Mouse (Mus musculus): ENCODE results near the gene Gm20388.

Gm20388 gene

GRCm38 (mm10) chr8:122745022-122745749 is 2834.5 kb downstream of the Gm20388 start:
- intact Hi-C loops (cut with DNase I), result no loop called here

GRCm38 (mm10) chr8:122745750-122746275 is 2835.2 kb downstream of the Gm20388 start:
- intact Hi-C loops (cut with DNase I), result no loop called here

GRCm38 (mm10) chr8:122746439-122746838 is 2835.8 kb downstream of the Gm20388 start:
- intact Hi-C loops (cut with DNase I), result no loop called here

GRCm38 (mm10) chr8:122747825-122748224 is 2837.2 kb downstream of the Gm20388 start:
- intact Hi-C loops (cut with DNase I), result no loop called here

- intact Hi-C loops (cut with DNase I), result no loop called here
These were observed 2838.8 kb downstream of the Gm20388 start for GRCm38 (mm10) chr8:122749333-122749958.

GRCm38 (mm10) chr8:122751342-122751741 is 2840.7 kb downstream of the Gm20388 start:
- intact Hi-C loops (cut with DNase I), result no loop called here

GRCm38 (mm10) chr8:122752111-122752721 is 2841.6 kb downstream of the Gm20388 start:
- intact Hi-C loops (cut with DNase I), result no loop called here

GRCm38 (mm10) chr8:122758597-122758996 is 2848.0 kb downstream of the Gm20388 start:
- intact Hi-C loops (cut with DNase I), result no loop called here

- intact Hi-C loops (cut with DNase I), result no loop called here
These were observed 2849.5 kb downstream of the Gm20388 start for GRCm38 (mm10) chr8:122760116-122760515.

- intact Hi-C loops (cut with DNase I), result no loop called here
These were observed 2850.5 kb downstream of the Gm20388 start for GRCm38 (mm10) chr8:122761109-122761508.

- intact Hi-C loops (cut with DNase I), result no loop called here
These were observed 2852.2 kb downstream of the Gm20388 start for GRCm38 (mm10) chr8:122762731-122763266.

GRCm38 (mm10) chr8:122763267-122763738 is 2852.7 kb downstream of the Gm20388 start:
- intact Hi-C loops (cut with DNase I), result no loop called here

- intact Hi-C loops (cut with DNase I), result no loop called here
These were observed 2854.3 kb downstream of the Gm20388 start for GRCm38 (mm10) chr8:122764790-122765474.

GRCm38 (mm10) chr8:122766189-122766588 is 2855.5 kb downstream of the Gm20388 start:
- intact Hi-C loops (cut with DNase I), result no loop called here

- intact Hi-C loops (cut with DNase I), result no loop called here
These were observed 2856.1 kb downstream of the Gm20388 start for GRCm38 (mm10) chr8:122766647-122767200.

- intact Hi-C loops (cut with DNase I), result no loop called here
These were observed 2856.6 kb downstream of the Gm20388 start for GRCm38 (mm10) chr8:122767229-122767628.

GRCm38 (mm10) chr8:122769251-122770058 is 2858.8 kb downstream of the Gm20388 start:
- intact Hi-C loops (cut with DNase I), result no loop called here

GRCm38 (mm10) chr8:122772431-122773060 is 2861.9 kb downstream of the Gm20388 start:
- intact Hi-C loops (cut with DNase I), result no loop called here

All from adrenal gland (tissue).